Mouse (Mus musculus): ENCODE results near the gene Kcnh8.

The Kcnh8 gene

DNA sequence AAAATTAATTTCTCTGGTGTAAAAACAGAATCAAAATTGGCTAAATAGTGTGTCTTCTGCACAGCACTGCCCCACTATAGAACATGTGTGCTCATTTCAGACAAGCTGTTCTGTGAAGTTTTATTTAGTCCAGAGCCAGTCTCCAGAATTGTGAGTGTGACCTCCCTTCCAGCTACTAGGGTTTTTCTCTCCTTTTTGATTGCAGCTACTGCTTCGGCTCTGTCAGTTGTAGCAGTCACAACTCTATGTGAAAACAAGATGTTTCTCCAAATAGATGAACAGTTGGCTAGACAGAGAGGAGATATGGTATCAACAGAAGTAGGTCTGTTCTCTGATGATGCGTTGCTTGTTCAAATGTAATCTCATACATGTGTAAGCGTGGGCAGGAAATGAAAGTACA, 270.7 kb downstream of the Kcnh8 start:
- no peak for DNase-seq

DNA sequence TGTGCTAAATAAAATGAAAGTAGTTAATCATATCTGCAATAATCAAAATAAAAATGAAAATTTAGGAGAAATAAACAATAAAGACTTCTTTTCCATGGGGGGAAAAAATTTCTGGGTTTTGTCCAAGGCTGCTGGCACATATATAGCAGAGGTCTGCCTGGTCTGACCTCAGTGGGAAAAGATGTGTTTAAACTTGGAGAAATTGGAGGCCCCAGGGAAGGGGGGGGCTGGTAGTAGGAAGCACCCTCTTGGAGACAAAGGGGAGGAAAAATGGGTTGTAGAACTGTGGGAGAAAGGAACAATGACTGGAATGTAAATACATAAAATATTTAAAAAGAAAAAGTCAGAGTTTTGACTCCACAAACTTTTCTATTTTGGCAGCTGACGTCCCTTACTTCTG, 276.5 kb downstream of the Kcnh8 start:
- no peak for DNase-seq

DNA sequence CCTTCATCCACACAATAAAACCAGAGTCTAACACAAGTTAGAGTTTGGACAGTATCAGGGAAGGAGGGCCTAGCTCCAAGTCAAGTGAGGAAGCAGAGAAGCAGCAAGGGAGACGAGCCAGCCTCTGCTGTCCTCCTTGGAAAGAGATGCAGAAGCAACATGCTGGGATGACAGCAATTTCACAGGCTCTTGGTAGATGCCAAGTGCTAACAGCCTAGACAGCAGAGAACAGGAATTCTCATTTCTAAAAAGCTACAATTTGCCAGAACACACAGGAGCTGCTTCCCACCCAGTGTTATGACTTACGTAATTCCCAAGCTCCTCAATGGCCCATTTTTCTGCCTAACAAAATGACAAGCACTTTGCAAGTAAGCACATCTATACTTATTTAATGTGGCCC, 277.5 kb downstream of the Kcnh8 start:
- peak; percentile 2 to 3 for DNase-seq

DNA sequence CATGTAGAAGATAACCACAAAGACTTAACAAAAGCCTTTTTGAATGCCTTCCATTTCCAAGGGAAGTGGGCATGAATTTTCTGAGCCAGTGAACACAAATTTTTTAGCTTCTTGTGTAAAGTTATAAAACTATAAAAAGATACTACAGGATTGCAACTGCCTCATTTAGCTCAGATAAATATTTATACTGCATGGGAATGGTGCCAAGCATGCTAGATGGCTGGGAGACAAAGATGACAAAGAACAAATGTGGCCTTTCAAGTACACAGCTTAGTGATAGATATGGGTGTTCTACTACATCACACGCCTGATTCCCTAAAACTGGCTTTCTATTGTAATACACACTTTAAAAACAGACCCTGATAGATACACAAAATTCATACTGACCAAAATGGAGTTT, 282.7 kb downstream of the Kcnh8 start:
- DNase-seq, result no peak

DNA sequence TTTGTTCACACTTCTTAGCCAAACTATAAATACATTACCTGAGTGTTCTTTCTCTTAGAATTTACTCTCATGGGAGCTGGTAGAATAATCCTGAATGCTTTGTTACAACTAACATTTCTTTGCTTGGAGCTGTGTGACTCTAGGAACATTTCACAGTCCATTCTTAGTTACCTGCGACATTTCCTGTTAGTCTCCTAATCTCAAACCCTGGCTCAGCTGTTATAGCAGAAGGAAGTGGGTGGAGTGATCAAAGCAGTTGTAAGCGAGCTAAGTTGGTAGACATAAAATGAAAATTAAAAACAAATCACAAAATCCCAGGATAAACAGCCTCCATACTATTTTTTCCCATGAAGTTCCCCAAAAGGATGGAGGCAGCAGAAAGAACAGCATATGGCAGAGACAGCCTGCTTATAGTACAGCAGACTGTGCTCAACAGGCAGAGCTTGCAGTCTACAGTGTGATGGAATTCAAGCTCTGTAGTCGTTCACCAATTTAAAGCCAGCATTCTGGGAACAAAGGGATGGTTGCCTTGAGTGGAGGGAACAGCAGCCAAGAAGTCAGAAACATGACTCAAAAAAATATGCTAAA, 318.1 kb downstream of the Kcnh8 start:
- DNase-seq, result no peak

DNA sequence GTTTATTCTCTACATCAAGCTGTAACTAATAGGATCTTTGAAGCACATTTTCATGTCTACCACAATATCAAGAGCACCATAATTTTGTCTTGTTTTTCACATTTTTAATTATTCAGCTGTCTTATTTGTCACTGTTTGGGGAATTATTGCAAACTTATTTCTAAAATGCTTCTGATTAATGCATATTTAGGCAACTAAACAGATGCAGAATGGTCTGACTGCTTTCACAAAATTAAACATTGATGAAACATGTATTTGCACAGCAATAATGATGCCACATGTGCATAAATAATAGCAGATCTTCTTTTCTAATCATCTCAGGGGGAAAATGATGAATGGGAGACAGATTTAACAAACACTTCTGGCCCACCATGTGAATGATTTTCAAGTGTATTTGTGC, 341.5 kb downstream of the Kcnh8 start:
- no peak for DNase-seq

DNA sequence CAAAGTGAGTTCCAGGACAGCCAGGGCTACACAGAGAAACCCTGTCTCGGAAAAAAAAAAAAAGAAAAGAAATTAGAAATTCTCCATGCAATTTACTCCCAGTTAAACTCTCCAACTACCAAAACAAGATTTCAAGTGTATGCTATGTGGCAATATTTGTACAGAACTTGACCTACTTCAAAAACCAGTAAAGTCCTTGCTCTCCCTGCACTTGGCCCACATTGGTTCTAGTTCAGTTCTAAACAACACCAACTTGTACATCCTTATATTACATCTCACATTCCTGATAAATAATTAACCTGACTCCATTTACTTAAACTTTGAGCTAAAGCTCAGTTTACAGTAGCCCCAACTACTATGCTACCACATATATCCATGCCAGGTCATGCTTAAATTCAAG, 370.2 kb downstream of the Kcnh8 start:
- no peak for DNase-seq

DNA sequence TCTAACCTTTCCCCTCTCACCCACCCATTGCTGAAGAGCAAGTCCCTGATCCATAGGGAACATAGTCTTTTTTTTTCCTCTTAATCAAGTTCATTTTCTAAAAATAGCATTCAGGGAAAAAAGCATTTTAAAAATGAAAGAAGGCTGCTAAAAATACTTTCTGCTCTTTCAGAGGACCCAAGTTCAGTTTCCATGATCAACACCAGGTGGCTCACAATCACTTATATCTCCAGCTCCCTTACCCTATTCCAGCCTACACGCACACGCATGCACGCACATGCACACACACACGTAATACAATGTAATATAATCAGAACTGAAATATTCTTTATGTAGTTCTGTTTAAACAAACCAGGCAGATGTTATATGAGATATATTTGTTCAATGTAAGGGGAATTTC, 378.4 kb downstream of the Kcnh8 start:
- DNase-seq, result no peak
